Mouse (Mus musculus): ENCODE measurements around the gene Gm20509.

DNA sequence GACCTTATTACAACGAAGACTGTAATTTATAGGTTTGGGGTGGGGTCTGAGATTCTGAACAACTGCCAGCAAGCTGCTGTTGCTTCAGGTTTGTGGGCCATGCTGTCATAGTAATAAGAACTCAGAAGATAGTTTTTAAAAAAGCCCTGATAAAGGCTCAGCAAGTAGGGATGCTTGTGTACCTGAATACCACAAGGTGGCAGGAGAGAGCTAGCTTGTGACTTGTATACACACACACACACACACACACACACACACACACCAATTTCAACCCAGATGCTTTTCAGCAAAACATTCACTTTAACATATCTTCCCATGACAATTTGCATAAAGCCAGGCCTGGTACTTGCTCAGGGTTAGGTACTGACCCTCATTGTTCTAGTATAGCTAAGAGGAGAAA lies 57.0 kb downstream of the Gm20509 start:
- peak; percentile 36 for TF ChIP-seq CTCF (IDR thresholded peaks at IDR 0.05)
- TF ChIP-seq EP300 (IDR thresholded peaks at IDR 0.05; ENCODE audit: insufficient read depth, low read depth, low read length): no peak
